Mouse (Mus musculus) heart, postnatal 0 days (tissue): ENCODE data around the gene Casp7. TPM values are rescaled to one million over a fixed set of nuclear protein-coding genes. Genes with fewer than 3 reads are reported as not detected.
"Not testable (repeated sequence)": the region's sequence is repeated elsewhere in the genome, so short reads cannot be mapped to it uniquely, and the experiment has no call there.

Experiments used
- ATAC-seq: fragments of 200-750 bp; cut with Nextera tagmentation; 2 replicates; pipeline ENCODE4 v1.8.0; 2017; ENCODE audit warnings: low read depth, moderate number of reproducible peaks, moderate library complexity; ENCODE audit not compliant: insufficient read depth
- DNase-seq: peaks from one replicate; pipeline ENCODE4 v3.0.0-alpha.2; 2016; ENCODE audit warnings: low spot score
- H3K27ac ChIP-seq: fragments of 300-500 bp; sonication (generic); 2 replicates; pipeline ENCODE4 v1.5.1; 2014; ENCODE audit warnings: low read depth, mild to moderate bottlenecking
- H3K27me3 ChIP-seq: fragments of 300-500 bp; sonication (generic); 2 replicates; pipeline ENCODE4 v1.6.1; 2014; ENCODE audit warnings: low read length, mixed read lengths; ENCODE audit not compliant: control insufficient read depth, insufficient read depth
- H3K36me3 ChIP-seq: fragments of 300-500 bp; sonication (generic); replicated peaks from 2 replicates; pipeline ENCODE4 v1.6.1; 2014; ENCODE audit warnings: low read length, mixed read lengths; ENCODE audit not compliant: control insufficient read depth, insufficient read depth
- H3K4me1 ChIP-seq: fragments of 300-500 bp; sonication (generic); 2 replicates; pipeline ENCODE4 v1.6.1; 2014; ENCODE audit warnings: antibody characterized with exemption; ENCODE audit not compliant: control insufficient read depth, insufficient read depth
- H3K4me2 ChIP-seq: fragments of 300-500 bp; sonication (generic); 2 replicates; pipeline ENCODE4 v1.6.1; 2014; ENCODE audit warnings: low read depth, mild to moderate bottlenecking, low read length, moderate library complexity
- H3K4me3 ChIP-seq: fragments of 300-500 bp; sonication (generic); 2 replicates; pipeline ENCODE4 v1.5.1; 2014; ENCODE audit warnings: low read depth, low read length
- H3K9ac ChIP-seq: fragments of 300-500 bp; sonication (generic); replicated peaks from 2 replicates; pipeline ENCODE4 v1.6.1; 2014; ENCODE audit warnings: low read depth, low read length, mixed read lengths
- H3K9me3 ChIP-seq: fragments of 300-500 bp; sonication (generic); replicated peaks from 2 replicates; pipeline ENCODE4 v1.6.1; 2016; ENCODE audit warnings: low read length; ENCODE audit not compliant: control insufficient read depth
- CTCF ChIP-seq: IDR thresholded peaks from 2 replicates; pipeline ENCODE4 v1.5.1; 2016; ENCODE audit warnings: antibody characterized with exemption, control low read depth, low read depth
- EP300 ChIP-seq: IDR thresholded peaks from 2 replicates; pipeline ENCODE4 v1.6.1; 2016; ENCODE audit warnings: antibody characterized with exemption, low read depth
- WGBS: fragments of 180-500 bp; shearing (Covaris S2); extraction: QIAGEN DNeasy Blood & Tissue Kit; methylation state at CpG from one replicate; pipeline ENCODE4 v1.1.7; 2014; 5-methylcytosine and 5-hydroxymethylcytosine counted together
- polyA plus RNA-seq: library from polyadenylated mRNA; unstranded; fragments of >200 nt; fragmentation: Nextera tagmentation; extraction: Ambion mirVana; gene quantifications from 2 replicates; pipeline ENCODE4 v1.2.1, GENCODE M21; 2015
- total RNA-seq: library from RNA; depleted of rRNA; stranded (reverse); fragments of >200 nt; gene quantifications from 2 replicates; pipeline ENCODE4 v1.2.3, GENCODE M21; 2014; ENCODE audit warnings: low replicate concordance

Casp7 gene
- total and polyA plus RNA-seq, 2 experiments from 2014 or later = 27.0 to 33.2 TPM

DNA sequence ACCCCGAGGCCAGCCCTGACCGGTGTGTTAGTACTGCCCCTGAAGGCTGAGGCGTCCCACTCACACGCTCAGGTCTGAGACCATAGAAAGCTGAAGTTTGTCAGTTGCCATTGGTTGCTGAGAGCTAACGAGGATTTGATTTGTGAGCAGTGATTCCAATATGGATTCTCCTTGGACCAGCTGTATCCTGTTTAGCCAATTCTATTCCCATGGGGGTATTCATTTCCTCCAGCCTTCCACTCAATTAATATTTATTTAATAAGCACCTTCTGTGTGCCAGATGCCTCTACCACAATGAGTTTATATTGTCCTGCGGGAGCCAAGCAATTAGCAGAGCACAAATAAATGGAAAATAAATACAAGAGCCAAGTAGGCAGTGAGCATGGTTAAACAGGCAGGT lies 4.9 kb downstream of the Casp7 start:
- H3K9me3 ChIP-seq = no peaks in the 10 kb centered on the region
- peaks cover 19% of the 10 kb centered on the region for H3K36me3 ChIP-seq
- H3K27me3 ChIP-seq = no peaks in the 10 kb centered on the region
- no peak for ATAC-seq
- H3K9ac ChIP-seq = no peak overlapping the region
- no peak overlapping the region; the same call in 1 of the 2 replicates for H3K27ac ChIP-seq
- no peak overlapping the region for H3K4me2 ChIP-seq
- WGBS = 82% methylated on average over 6 of the region's 6 CpGs
- no peak for TF ChIP-seq CTCF
- no peak for TF ChIP-seq EP300
- peaks cover 5% of the 10 kb centered on the region; the same call in 1 of the 2 replicates for H3K4me1 ChIP-seq
- no peak overlapping the region for H3K4me3 ChIP-seq
- DNase-seq = no peak

DNA sequence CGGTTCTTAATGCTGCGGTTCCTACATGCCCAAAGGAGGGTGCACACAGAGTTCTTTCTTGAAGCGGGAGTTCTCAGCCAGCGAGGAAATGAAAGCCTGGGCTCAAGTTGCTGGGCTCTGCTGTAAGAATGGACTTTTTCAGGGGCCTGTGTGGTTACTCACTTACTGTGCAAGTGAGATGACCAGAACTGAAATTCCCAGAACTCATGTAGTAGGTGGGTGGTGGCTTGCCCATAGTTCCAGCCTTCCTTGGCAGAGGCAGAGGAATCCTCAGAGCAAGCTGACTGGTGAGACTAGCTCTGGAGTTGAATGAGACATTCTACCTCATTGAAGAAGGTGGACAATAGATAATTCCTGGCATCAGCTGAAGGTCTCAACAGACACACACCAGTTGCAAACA lies 8.9 kb downstream of the Casp7 start:
- TF ChIP-seq CTCF (no peak), EP300 (no peak)
- Histone ChIP-seq H3K27ac (no peak overlapping the region), H3K4me3 (no peak overlapping the region), H3K36me3 (peaks cover 40% of the 10 kb centered on the region), H3K9ac (no peak overlapping the region), H3K27me3 (no peaks in the 10 kb centered on the region), H3K4me1 (no peaks in the 10 kb centered on the region), H3K9me3 (no peaks in the 10 kb centered on the region), H3K4me2 (no peak overlapping the region)
- ATAC-seq (no peak), DNase-seq (no peak)
- 95% methylated on average over 4 of the region's 4 CpGs for WGBS

DNA sequence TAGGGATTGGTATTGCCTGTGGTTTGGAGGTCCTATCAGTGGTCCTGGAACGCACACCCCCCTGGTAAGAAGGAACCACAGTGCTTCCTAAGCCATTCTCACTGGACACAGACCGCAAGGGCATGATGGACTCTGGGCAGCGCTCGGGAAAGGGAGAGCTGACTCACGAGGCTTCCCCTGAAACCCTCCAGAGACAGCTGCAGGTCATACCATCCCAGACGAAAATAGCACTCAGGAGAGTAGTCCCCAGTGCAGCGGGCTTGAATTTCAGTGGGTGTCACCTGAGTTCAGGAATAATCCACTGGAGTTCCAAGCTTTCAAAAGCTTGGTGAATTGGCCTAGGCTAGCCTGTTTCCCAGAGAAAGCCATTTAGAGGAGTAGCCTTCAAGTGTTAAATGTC lies 9.7 kb downstream of the Casp7 start:
- no peak overlapping the region for H3K27ac ChIP-seq
- H3K4me3 ChIP-seq = no peak overlapping the region
- WGBS = 50% methylated on average over 7 of the region's 7 CpGs
- DNase-seq (peak; percentile 35), ATAC-seq (no peak)
- no peaks in the 10 kb centered on the region for H3K27me3 ChIP-seq
- no peaks in the 10 kb centered on the region for H3K9me3 ChIP-seq
- H3K4me2 ChIP-seq = no peak overlapping the region
- TF ChIP-seq CTCF (no peak), EP300 (no peak)
- H3K9ac ChIP-seq = no peak overlapping the region
- H3K36me3 ChIP-seq = peaks cover 40% of the 10 kb centered on the region
- no peaks in the 10 kb centered on the region for H3K4me1 ChIP-seq

DNA sequence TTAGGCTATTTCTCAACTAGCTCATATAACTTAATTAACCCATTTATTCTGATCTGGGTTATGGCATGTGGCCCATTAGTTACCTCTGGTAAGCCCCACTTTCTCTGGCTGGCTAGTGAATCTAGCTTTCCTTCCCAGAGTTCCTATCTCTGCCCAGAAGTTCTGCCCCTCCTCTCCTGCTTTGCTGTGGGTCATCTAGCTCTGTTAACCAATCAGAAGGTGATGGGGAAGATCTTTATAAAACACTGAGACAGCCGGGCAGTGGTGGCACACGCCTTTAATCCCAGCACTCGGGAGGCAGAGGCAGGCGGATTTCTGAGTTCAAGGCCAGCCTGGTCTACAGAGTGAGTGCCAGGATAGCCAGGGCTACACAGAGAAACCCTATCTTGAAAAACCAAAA lies 13.0 kb downstream of the Casp7 start:
- not testable (repeated sequence) for H3K4me1 ChIP-seq, H3K9ac ChIP-seq, H3K27ac ChIP-seq, H3K4me2 ChIP-seq, H3K27me3 ChIP-seq, ATAC-seq, DNase-seq, H3K9me3 ChIP-seq, H3K4me3 ChIP-seq
- H3K36me3 ChIP-seq = peaks cover 30% of the 10 kb centered on the region
- WGBS = 97% methylated on average over 4 of the region's 4 CpGs

DNA sequence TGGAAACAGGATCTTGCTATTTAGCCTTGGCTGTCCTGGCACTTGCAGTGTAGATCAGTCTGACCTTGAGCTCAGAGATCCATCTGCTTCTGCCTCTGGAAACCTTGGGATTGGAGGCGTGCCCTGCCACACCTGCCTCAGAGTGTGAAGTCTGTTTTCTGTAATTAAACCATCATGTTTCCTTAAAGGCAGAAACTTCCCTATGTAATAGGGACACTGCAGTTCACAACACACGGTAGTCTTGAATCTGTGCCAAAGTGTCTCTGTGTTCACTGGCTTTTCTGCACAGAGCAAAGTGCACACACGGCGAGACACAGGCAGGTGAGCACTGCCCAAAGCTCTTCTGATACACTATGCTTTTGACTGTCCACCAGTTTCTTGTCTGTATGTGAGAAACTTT lies 21.5 kb downstream of the Casp7 start:
- 0 out of 2 replicates have a peak, but pooled peaks cover 3% of the 10 kb centered on the region for H3K36me3 ChIP-seq
- no peak for ATAC-seq
- no peak overlapping the region for H3K9ac ChIP-seq
- H3K4me2 ChIP-seq = no peak overlapping the region
- no peaks in the 10 kb centered on the region for H3K27me3 ChIP-seq
- H3K9me3 ChIP-seq = no peaks in the 10 kb centered on the region
- no peak overlapping the region for H3K27ac ChIP-seq
- no peak overlapping the region for H3K4me3 ChIP-seq
- 65% methylated on average over 4 of the region's 4 CpGs for WGBS
- TF ChIP-seq EP300 = no peak
- TF ChIP-seq CTCF = no peak
- no peaks in the 10 kb centered on the region for H3K4me1 ChIP-seq
- no peak for DNase-seq

DNA sequence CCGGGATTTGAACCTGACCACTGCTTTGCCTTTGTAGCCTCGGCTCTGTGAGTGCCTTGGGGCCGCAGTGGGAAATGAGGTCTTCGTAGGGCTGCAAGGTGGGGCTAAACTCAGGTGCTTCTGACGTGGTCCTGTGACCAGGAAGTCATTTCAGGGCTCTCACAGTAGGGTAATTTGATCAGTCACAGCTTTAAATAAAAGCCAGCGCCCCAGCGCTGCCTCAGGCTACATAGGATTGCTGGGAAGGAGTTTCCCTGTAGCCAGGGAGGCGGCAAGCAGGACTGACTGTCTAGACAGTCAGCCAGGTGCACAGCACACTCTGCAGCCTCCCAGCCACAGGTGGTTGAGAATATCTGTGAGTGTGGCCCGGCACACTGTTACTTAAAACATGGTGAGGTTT lies 22.5 kb downstream of the Casp7 start:
- Histone ChIP-seq H3K9me3 (no peaks in the 10 kb centered on the region), H3K9ac (no peak overlapping the region), H3K36me3 (0 out of 2 replicates have a peak, but pooled peaks cover 6% of the 10 kb centered on the region), H3K4me2 (no peak overlapping the region), H3K27ac (no peak overlapping the region), H3K27me3 (no peaks in the 10 kb centered on the region), H3K4me1 (no peaks in the 10 kb centered on the region), H3K4me3 (no peak overlapping the region)
- ATAC-seq (no peak), DNase-seq (no peak)
- WGBS = 76% methylated on average over 9 of the region's 9 CpGs
- TF ChIP-seq EP300 (no peak), CTCF (no peak)
